Mouse (Mus musculus) ES-E14 (cell line): ENCODE measurements at regions not wholly inside any gene's neighbourhood (a gene's known extent, or its start where the extent isn't known, plus 50 kb on each side); places are given as distances from the start of the nearest gene placed in this dataset.
A peak's percentile ranks its signal among the peaks of the same experiment; 100 is the strongest.

Experiments used
- DNase-seq: peaks from one replicate; pipeline ENCODE4 v3.0.0-alpha.2; 2013; ENCODE audit warnings: low read depth, low spot score
- H3K27ac ChIP-seq: 2 replicates; pipeline ENCODE4 v1.5.1; 2012; ENCODE audit warnings: low read depth, mild to moderate bottlenecking, low read length, moderate library complexity, mixed read lengths; ENCODE audit not compliant: poor library complexity, insufficient read depth, severe bottlenecking
- H3K36me3 ChIP-seq: 2 replicates; pipeline ENCODE4 v1.6.1; 2012; ENCODE audit warnings: mild to moderate bottlenecking, low read length, moderate library complexity, mixed read lengths; ENCODE audit not compliant: control insufficient read depth, poor library complexity, insufficient read depth, severe bottlenecking
- H3K4me1 ChIP-seq, 2 experiments: fragments of 150-350 bp in 1 of 2; sonication (generic) in 1 of 2; 2 replicates each; pipeline ENCODE4 v1.6.1; 2012; ENCODE audit warnings: low read length in 2 of 2, mild to moderate bottlenecking in 1 of 2, mixed read lengths in 1 of 2; ENCODE audit not compliant: control insufficient read depth in 2 of 2, insufficient read depth in 2 of 2, poor library complexity in 1 of 2
- H3K4me3 ChIP-seq, 2 experiments: fragments of 150-350 bp in 1 of 2; sonication (generic) in 1 of 2; 2 replicates each; pipeline ENCODE4 v1.5.1; 2012; ENCODE audit warnings: low read length in 2 of 2, low read depth in 1 of 2, mild to moderate bottlenecking in 1 of 2, mixed read lengths in 1 of 2; ENCODE audit not compliant: insufficient read depth in 1 of 2, poor library complexity in 1 of 2, severe bottlenecking in 1 of 2
- H3K9ac ChIP-seq: 2 replicates; pipeline ENCODE4 v1.6.1; 2012; ENCODE audit warnings: low read depth, mild to moderate bottlenecking, low read length, mixed read lengths; ENCODE audit not compliant: poor library complexity, insufficient read depth, severe bottlenecking
- H3K9me3 ChIP-seq: fragments of 150-350 bp; sonication (generic); 2 replicates; pipeline ENCODE4 v1.6.1; 2012; ENCODE audit warnings: low read depth, mild to moderate bottlenecking, low read length; ENCODE audit not compliant: control insufficient read depth, insufficient read depth
- CHD2 ChIP-seq: IDR thresholded peaks from 2 replicates; pipeline ENCODE4 v1.6.1; 2014; ENCODE audit warnings: mild to moderate bottlenecking, low read depth, low read length, inconsistent platforms
- HCFC1 ChIP-seq: IDR thresholded peaks from 2 replicates; pipeline ENCODE4 v1.6.1; 2012; ENCODE audit warnings: low read length, inconsistent platforms, borderline replicate concordance; ENCODE audit not compliant: insufficient read depth
- MAFK ChIP-seq: IDR thresholded peaks from 2 replicates; pipeline ENCODE4 v1.6.1; 2014; ENCODE audit warnings: mild to moderate bottlenecking, low read depth, low read length, inconsistent platforms; ENCODE audit not compliant: insufficient read depth
- ZC3H11A ChIP-seq: IDR thresholded peaks from 2 replicates; pipeline ENCODE4 v1.6.1; 2012; ENCODE audit warnings: low read depth, mild to moderate bottlenecking, inconsistent platforms, low read length, borderline replicate concordance
- ZNF384 ChIP-seq: IDR thresholded peaks from 2 replicates; pipeline ENCODE4 v1.6.1; 2012; ENCODE audit warnings: low read depth, low read length, inconsistent platforms
- in situ Hi-C, 2 experiments: fragments of 600-800 bp; cut with MboI; formaldehyde crosslinking; loops; one replicate each; pipeline ENCODE4 v1.15.1; 2025; ENCODE audit warnings: low sequenced_read_pairs in 2 of 2, inconsistent platforms in 1 of 2; ENCODE audit not compliant: unreplicated experiment in 2 of 2

- Histone ChIP-seq H3K9me3 (no peaks in the 10 kb centered on the region), H3K9ac (no peak overlapping the region), H3K4me1 (no peaks in the 10 kb centered on the region), H3K27ac (no peak overlapping the region), H3K36me3 (no peaks in the 10 kb centered on the region), H3K4me3 (no peak overlapping the region)
- no peak for DNase-seq
- TF ChIP-seq ZC3H11A (no peak), ZNF384 (no peak)
- in situ Hi-C loops, result no loop called here
These were observed 113.3 kb downstream of the 4931408C20Rik start for GRCm38 (mm10) chr1:26573798-26574450.

GRCm38 (mm10) chr1:26559505-26559904 is 127.8 kb downstream of the 4931408C20Rik start:
- Histone ChIP-seq H3K9me3 (no peaks in the 10 kb centered on the region), H3K4me1 (no peaks in the 10 kb centered on the region), H3K36me3 (no peaks in the 10 kb centered on the region), H3K27ac (no peak overlapping the region), H3K9ac (no peak overlapping the region), H3K4me3 (no peak overlapping the region)
- no peak for DNase-seq
- TF ChIP-seq HCFC1 (no peak), ZC3H11A (no peak), MAFK (no peak)
- in situ Hi-C loops, result no loop called here

DNA sequence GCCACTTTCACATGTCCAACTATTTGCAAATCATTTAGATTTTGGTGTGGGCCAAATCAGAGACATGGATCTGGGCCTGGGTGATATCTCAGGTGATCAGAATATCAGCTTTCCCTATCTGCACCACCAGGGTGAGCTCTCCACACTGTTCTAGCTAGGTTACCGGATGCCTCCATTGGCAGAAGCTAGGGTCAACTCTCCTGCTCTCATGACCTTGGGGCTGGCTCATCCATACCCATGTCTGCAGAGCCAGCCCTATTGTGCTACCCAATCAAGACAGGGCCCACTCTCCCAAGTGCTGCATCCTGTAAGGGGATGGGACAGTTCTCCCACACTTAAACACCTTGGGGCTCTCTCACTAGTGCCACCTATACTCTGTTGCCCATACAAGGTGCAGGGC is 162.7 kb downstream of the 4931408C20Rik start:
- Histone ChIP-seq H3K36me3 (no peaks in the 10 kb centered on the region), H3K9ac (no peak overlapping the region), H3K4me3 (no peak overlapping the region), H3K9me3 (no peaks in the 10 kb centered on the region), H3K4me1 (no peaks in the 10 kb centered on the region), H3K27ac (no peak overlapping the region)
- in situ Hi-C loops, result no loop called here
- TF ChIP-seq ZNF384, result no peak
- no peak for TF ChIP-seq HCFC1
- no peak for TF ChIP-seq CHD2
- no peak for TF ChIP-seq ZC3H11A
- TF ChIP-seq MAFK, result no peak
- peak; percentile 15 for DNase-seq

GRCm38 (mm10) chr1:26511368-26511767 is 175.9 kb downstream of the 4931408C20Rik start:
- Histone ChIP-seq H3K9ac (no peak overlapping the region), H3K36me3 (no peaks in the 10 kb centered on the region), H3K4me3 (no peak overlapping the region), H3K4me1 (no peaks in the 10 kb centered on the region), H3K27ac (no peak overlapping the region), H3K9me3 (no peaks in the 10 kb centered on the region)
- no peak for TF ChIP-seq HCFC1
- no peak for TF ChIP-seq ZNF384
- no peak for TF ChIP-seq CHD2
- TF ChIP-seq MAFK, result no peak
- no peak for TF ChIP-seq ZC3H11A
- in situ Hi-C loops, result no loop called here
- no peak for DNase-seq
